Mouse (Mus musculus): Measurements from ENCODE around the gene Kif1a. TPM values are rescaled to one million over a fixed set of nuclear protein-coding genes. Genes with fewer than 3 reads are reported as not detected.

Kif1a gene
- polyA plus RNA-seq, 1 experiment = 29.3 TPM

DNA sequence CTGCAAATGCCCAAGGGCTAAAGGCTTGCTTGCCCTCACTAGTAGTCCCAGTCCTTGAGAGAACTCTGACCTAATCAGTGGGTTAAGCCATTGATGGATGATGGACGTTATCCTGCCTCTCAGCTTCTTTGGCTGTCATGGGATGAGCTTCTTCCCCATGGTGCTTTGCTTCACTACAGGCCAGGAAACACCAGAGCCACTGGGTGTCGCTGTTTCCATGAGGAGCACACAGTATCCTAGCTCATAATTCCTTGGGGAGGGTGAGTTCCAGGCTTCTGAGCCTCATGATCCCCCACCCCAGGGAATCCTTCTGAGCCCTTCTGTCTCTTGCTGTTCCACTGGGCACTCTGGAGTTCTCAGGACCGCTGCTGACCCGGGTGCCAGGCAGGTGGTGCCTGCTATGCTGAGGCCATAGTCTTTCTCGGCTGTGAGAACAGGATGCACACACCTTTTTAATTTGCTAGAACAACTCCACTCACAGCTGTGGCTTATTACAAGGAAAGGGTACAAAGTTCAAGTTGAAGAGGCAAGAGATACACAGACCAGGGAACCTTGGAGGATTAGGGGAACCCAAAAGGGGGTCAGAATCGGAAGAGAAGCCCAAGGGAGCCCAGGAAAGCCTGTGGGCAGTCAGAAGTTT, 27.1 kb upstream of the Kif1a start:
- H3K4me3 ChIP-seq (ENCODE audit: insufficient read depth, low read length) = no peak overlapping the region
- H3K27ac ChIP-seq (ENCODE audit: insufficient read depth, low read length) = no peak overlapping the region
- TF ChIP-seq POLR2A (IDR thresholded peaks at IDR 0.05; ENCODE audit: low read depth, low read length) (no peak), CTCF (IDR thresholded peaks at IDR 0.05; ENCODE audit: borderline replicate concordance, insufficient read depth, low read length) (peak; percentile 70; the same call in 1 of the 2 replicates)
- H3K4me1 ChIP-seq (ENCODE audit: control insufficient read depth, insufficient read depth, low read length) = no peaks in the 10 kb centered on the region

- Histone ChIP-seq H3K27ac (ENCODE audit: insufficient read depth, low read length) (no peak overlapping the region), H3K4me3 (ENCODE audit: insufficient read depth, low read length) (no peak overlapping the region), H3K4me1 (ENCODE audit: control insufficient read depth, insufficient read depth, low read length) (no peaks in the 10 kb centered on the region)
- TF ChIP-seq POLR2A (IDR thresholded peaks at IDR 0.05; ENCODE audit: low read depth, low read length) (no peak), CTCF (IDR thresholded peaks at IDR 0.05; ENCODE audit: borderline replicate concordance, insufficient read depth, low read length) (no peak)
Measured at GRCm38 (mm10) chr1:93128209-93128608, 26.5 kb upstream of the Kif1a start.

GRCm38 (mm10) chr1:93125256-93125655, 23.5 kb upstream of the Kif1a start:
- Histone ChIP-seq H3K4me1 (ENCODE audit: control insufficient read depth, insufficient read depth, low read length) (no peaks in the 10 kb centered on the region), H3K27ac (ENCODE audit: insufficient read depth, low read length) (no peak overlapping the region), H3K4me3 (ENCODE audit: insufficient read depth, low read length) (no peak overlapping the region)
- no peak for TF ChIP-seq CTCF (IDR thresholded peaks at IDR 0.05; ENCODE audit: borderline replicate concordance, insufficient read depth, low read length)
- no peak for TF ChIP-seq POLR2A (IDR thresholded peaks at IDR 0.05; ENCODE audit: low read depth, low read length)

- TF ChIP-seq POLR2A (IDR thresholded peaks at IDR 0.05; ENCODE audit: low read depth, low read length) (no peak), CTCF (IDR thresholded peaks at IDR 0.05; ENCODE audit: borderline replicate concordance, insufficient read depth, low read length) (no peak)
- no peak overlapping the region for H3K4me3 ChIP-seq (ENCODE audit: insufficient read depth, low read length)
- H3K4me1 ChIP-seq (ENCODE audit: control insufficient read depth, insufficient read depth, low read length) = no peaks in the 10 kb centered on the region
- no peak overlapping the region for H3K27ac ChIP-seq (ENCODE audit: insufficient read depth, low read length)
Measured at GRCm38 (mm10) chr1:93124066-93124465, 22.3 kb upstream of the Kif1a start.

DNA sequence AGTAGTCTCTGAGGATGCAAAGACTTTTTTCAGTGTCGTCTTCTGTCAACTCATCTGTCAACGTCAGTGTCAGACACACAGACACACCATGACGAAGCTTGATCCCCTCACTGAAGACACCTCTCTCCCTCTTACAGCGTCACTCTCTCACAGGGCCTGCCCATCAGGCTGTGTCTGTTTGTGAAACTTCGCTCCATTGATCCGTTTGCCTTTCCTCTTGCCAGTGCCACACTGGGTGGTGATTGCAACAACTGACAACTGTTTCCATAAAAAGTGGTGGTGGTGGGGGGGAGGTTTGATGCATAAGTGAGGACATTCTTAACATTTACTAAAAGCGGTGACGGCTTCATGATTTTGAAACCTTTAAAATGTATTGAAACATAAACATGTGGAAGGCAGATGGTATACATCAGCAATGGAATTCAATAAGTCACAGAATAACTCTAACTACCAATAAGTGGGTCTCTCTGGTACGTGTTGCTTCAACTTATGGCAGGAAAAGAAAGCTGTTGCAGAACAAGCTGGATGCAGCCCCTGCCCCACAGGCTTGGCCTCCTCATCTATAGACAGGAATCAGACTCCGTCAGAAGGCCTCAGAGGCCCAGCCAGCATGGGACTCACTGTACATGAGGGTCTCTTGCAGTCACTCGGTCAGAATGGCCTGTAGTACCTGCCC, 21.6 kb upstream of the Kif1a start:
- Histone ChIP-seq H3K4me1 (ENCODE audit: control insufficient read depth, insufficient read depth, low read length) (no peaks in the 10 kb centered on the region), H3K27ac (ENCODE audit: insufficient read depth, low read length) (no peak overlapping the region), H3K4me3 (ENCODE audit: insufficient read depth, low read length) (no peak overlapping the region)
- TF ChIP-seq POLR2A (IDR thresholded peaks at IDR 0.05; ENCODE audit: low read depth, low read length) (no peak), CTCF (IDR thresholded peaks at IDR 0.05; ENCODE audit: borderline replicate concordance, insufficient read depth, low read length) (no peak)

- H3K4me3 ChIP-seq (ENCODE audit: insufficient read depth, low read length) = no peak overlapping the region
- no peaks in the 10 kb centered on the region for H3K4me1 ChIP-seq (ENCODE audit: control insufficient read depth, insufficient read depth, low read length)
- H3K27ac ChIP-seq (ENCODE audit: insufficient read depth, low read length) = no peak overlapping the region
- TF ChIP-seq CTCF (IDR thresholded peaks at IDR 0.05; ENCODE audit: borderline replicate concordance, insufficient read depth, low read length) (no peak), POLR2A (IDR thresholded peaks at IDR 0.05; ENCODE audit: low read depth, low read length) (no peak)
Measured at GRCm38 (mm10) chr1:93118816-93119215, 17.1 kb upstream of the Kif1a start.

DNA sequence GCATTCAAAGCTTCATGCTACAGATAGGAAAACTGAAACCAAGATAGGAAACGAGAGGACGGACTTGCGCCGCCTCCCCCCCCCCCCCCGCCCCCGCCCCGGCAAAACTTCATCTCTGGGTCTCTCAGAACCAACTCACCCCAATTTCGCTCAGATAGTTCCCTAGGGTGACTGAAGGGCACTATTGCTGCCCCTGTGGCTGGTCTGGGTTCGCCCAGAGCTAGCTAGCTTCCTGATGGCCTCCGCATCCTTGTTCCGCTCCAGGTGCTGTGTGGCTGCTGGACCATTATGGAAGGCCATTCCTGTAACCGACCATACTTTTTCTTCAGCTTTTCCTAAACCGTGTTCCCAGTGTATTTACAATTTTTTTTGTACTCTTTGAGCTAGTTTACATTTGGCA, 13.7 kb upstream of the Kif1a start:
- no peak overlapping the region for H3K27ac ChIP-seq (ENCODE audit: insufficient read depth, low read length)
- no peak for TF ChIP-seq CTCF (IDR thresholded peaks at IDR 0.05; ENCODE audit: borderline replicate concordance, insufficient read depth, low read length)
- no peak for TF ChIP-seq POLR2A (IDR thresholded peaks at IDR 0.05; ENCODE audit: low read depth, low read length)

DNA sequence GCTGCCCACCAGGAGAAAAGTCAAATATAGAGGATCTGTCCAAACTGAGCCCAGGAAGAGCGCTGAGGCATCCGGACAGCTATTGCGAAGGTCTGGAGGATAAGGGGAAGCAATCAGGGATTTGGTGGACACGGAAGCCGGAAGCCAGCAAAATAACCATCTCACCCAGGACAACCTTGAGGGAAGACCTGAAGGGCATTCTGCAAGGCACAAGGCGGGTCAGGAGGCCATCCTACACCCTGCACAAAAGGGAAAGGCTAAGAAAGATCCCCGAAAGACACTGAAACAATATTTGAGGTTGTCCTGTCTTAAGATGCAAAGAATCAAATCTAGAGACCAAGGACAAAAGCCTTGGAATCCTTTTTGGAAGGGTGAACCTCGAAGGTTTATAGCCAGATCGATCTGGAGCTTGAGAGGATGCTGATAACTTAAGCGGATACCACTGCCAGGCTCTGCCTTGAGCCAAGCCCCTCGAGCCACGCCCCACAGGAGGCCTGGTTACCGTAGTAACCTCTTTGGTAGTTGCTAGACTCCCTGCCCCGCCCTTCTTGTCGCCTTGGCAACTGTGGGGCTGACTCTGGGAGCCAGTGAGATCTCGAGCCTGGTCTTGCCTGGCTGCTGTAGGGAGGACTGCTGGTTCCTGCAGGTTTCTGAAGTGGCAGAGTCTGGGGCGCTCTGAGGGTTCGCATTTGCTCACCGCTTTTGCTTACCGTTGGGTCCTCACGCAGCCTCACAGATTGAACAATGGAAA, 13.1 kb upstream of the Kif1a start:
- TF ChIP-seq POLR2A (IDR thresholded peaks at IDR 0.05; ENCODE audit: low read depth, low read length) (no peak), CTCF (IDR thresholded peaks at IDR 0.05; ENCODE audit: borderline replicate concordance, insufficient read depth, low read length) (no peak)
- no peaks in the 10 kb centered on the region for H3K4me1 ChIP-seq (ENCODE audit: control insufficient read depth, insufficient read depth, low read length)
- peak overlapping the region; percentile 40 for H3K4me3 ChIP-seq (ENCODE audit: insufficient read depth, low read length)
- no peak overlapping the region for H3K27ac ChIP-seq (ENCODE audit: insufficient read depth, low read length)

More for the DNA sequence above, 13.7 kb upstream of the Kif1a start:
- Histone ChIP-seq H3K4me3 (ENCODE audit: insufficient read depth, low read length) (peak overlapping the region; percentile 40), H3K4me1 (ENCODE audit: control insufficient read depth, insufficient read depth, low read length) (no peaks in the 10 kb centered on the region)

DNA sequence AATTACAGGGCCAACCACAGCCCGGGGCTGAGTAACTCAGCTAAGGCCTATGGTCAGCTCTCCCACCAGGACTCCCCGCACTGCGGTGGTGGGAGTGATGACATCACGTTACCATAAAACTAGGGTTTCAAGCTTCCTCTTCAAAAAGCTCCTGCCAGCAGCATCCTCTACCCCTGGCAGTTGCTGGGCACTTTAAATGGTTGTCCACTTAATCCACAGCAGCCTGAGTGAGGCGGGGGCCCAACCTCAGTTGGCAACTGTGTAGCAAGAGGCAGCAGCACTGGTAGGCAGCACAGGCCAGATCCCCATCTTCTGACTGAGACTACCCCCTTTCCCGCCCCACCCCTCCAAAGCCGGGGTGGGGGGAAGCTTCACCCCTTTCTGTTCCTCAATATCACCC, 949 bp upstream of the Kif1a start:
- H3K4me3 ChIP-seq (ENCODE audit: insufficient read depth, low read length) = no peak overlapping the region
- no peak for TF ChIP-seq POLR2A (IDR thresholded peaks at IDR 0.05; ENCODE audit: low read depth, low read length)
- no peak for TF ChIP-seq CTCF (IDR thresholded peaks at IDR 0.05; ENCODE audit: borderline replicate concordance, insufficient read depth, low read length)
- H3K27ac ChIP-seq (ENCODE audit: insufficient read depth, low read length) = no peak overlapping the region
- H3K4me1 ChIP-seq (ENCODE audit: control insufficient read depth, insufficient read depth, low read length) = no peaks in the 10 kb centered on the region

Data from embryonic fibroblast, embryonic 13.5 days (primary cell).